Mouse (Mus musculus): ENCODE data around the gene Dhx16. TPM values are rescaled to one million over a fixed set of nuclear protein-coding genes. Genes with fewer than 3 reads are reported as not detected.
A peak's percentile ranks its signal among the peaks of the same experiment; 100 is the strongest.

Dhx16 gene
- total and polyA plus RNA-seq, 3 experiments, result 79.2 to 101 TPM; not detected in 1

DNA sequence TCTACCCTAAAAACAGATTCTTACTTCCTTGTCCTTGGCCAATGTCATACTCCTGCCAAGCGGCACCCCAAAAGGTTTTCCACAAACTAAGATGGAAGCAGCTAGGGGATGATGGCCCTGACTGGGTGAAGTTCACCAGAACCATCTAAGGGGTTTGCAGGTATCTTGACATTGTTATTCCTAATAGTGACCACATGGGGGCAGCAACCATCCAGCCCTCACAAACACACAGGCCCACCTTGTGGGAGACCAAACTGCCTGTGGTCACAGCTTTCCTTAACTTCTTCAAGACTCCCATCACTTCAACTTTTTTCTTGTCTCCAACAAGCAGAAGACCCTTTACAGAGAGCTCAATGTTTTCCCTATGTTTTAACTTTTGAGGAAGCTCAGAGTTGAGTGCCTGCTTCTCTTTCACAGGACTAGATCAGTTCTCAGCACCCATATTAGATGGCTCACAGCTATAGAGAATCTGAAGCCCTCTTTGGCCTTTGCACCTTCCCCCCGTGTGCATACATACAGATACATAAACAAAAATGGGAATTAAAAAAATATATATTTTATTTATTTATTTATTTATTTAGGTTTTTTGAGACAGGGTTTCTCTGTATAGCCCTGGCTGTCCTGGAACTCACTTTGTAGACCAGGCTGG lies 58.2 kb downstream of the Dhx16 start:
- Histone ChIP-seq H3K27ac (ENCODE audit: control insufficient read depth, low read depth, low read length) (no peak overlapping the region), H3K36me3 (ENCODE audit: control insufficient read depth in 1 of 2, insufficient read depth in 2 of 2, low read length in 2 of 2) (no peaks in the 10 kb centered on the region), H3K79me2 (ENCODE audit: control insufficient read depth, insufficient read depth, low read length, poor library complexity) (no peaks in the 10 kb centered on the region), H3K4me1 (ENCODE audit: control insufficient read depth in 1 of 2, insufficient read depth in 2 of 2, low read length in 2 of 2) (no peaks in the 10 kb centered on the region), H3K27me3 (ENCODE audit: control insufficient read depth in 1 of 2, insufficient read depth in 2 of 2, low read length in 2 of 2) (no peaks in the 10 kb centered on the region), H3K9ac (ENCODE audit: control insufficient read depth, low read depth, low read length, poor library complexity, severe bottlenecking) (no peak overlapping the region), H3K9me3 (replicated peaks; ENCODE audit: insufficient read depth, low read length) (no peaks in the 10 kb centered on the region), H3K4me3 (ENCODE audit: control insufficient read depth in 1 of 2, insufficient read depth in 1 of 2, low read depth in 2 of 2, low read length in 2 of 2) (no peak overlapping the region)
- 0 out of 2 replicates have a peak, but pooled peaks have one; percentile 19 for TF ChIP-seq JUND (IDR thresholded peaks at IDR 0.05; ENCODE audit: low read depth, low read length)
- TF ChIP-seq SMC3 (IDR thresholded peaks at IDR 0.05; ENCODE audit: low read depth, low read length), result peak; percentile 84
- TF ChIP-seq ZC3H11A (IDR thresholded peaks at IDR 0.05; ENCODE audit: low read depth, low read length), result peak; percentile 82
- TF ChIP-seq TBP (IDR thresholded peaks at IDR 0.05; ENCODE audit: low read depth, low read length), result no peak
- TF ChIP-seq HCFC1 (IDR thresholded peaks at IDR 0.05; ENCODE audit: low read depth, low read length), result 0 out of 2 replicates have a peak, but pooled peaks have one; percentile 35
- 0 out of 2 replicates have a peak, but pooled peaks have one; percentile 28 for TF ChIP-seq MYC (IDR thresholded peaks at IDR 0.05; ENCODE audit: low read depth, low read length)
- TF ChIP-seq SIN3A (IDR thresholded peaks at IDR 0.05; ENCODE audit: low read length), result 0 out of 2 replicates have a peak, but pooled peaks have one; percentile 46
- no peak for TF ChIP-seq RCOR1 (IDR thresholded peaks at IDR 0.05; ENCODE audit: low read depth, low read length)
- peak; percentile 87 for TF ChIP-seq RAD21 (IDR thresholded peaks at IDR 0.05; ENCODE audit: low read depth, low read length)
- TF ChIP-seq MAZ (IDR thresholded peaks at IDR 0.05; ENCODE audit: low read depth, low read length), result 0 out of 2 replicates have a peak, but pooled peaks have one; percentile 23
- no peak for TF ChIP-seq ZNF384 (IDR thresholded peaks at IDR 0.05; ENCODE audit: low read depth, low read length)
- no peak for TF ChIP-seq EP300 (IDR thresholded peaks at IDR 0.05; ENCODE audit: low read depth in 1 of 2, low read length in 2 of 2)
- TF ChIP-seq E2F4 (IDR thresholded peaks at IDR 0.05; ENCODE audit: borderline replicate concordance, low read depth, low read length), result no peak
- peak; percentile 79 to 83 (median 80) for TF ChIP-seq CTCF (IDR thresholded peaks at IDR 0.05 in 2 of 3, conservative IDR thresholded peaks at IDR 0.05 in 1 of 3; ENCODE audit: control insufficient read depth in 1 of 3, insufficient read depth in 1 of 3, low read depth in 2 of 3, low read length in 3 of 3, poor library complexity in 1 of 3, severe bottlenecking in 1 of 3)
- TF ChIP-seq ETS1 (IDR thresholded peaks at IDR 0.05; ENCODE audit: low read depth, low read length), result peak; percentile 29; the same call in 1 of the 2 replicates
- no peak for TF ChIP-seq NRF1 (IDR thresholded peaks at IDR 0.05; ENCODE audit: insufficient read depth, low read depth, low read length, poor library complexity, severe bottlenecking)
- DNase-seq (ENCODE audit: low read depth, low spot score), result peak; percentile 89

GRCm38 (mm10) chr17:35939108-35939507 lies 59.5 kb downstream of the Dhx16 start:
- Histone ChIP-seq H3K27me3 (ENCODE audit: control insufficient read depth in 1 of 2, insufficient read depth in 2 of 2, low read length in 2 of 2) (no peaks in the 10 kb centered on the region), H3K4me1 (ENCODE audit: control insufficient read depth in 1 of 2, insufficient read depth in 2 of 2, low read length in 2 of 2) (no peaks in the 10 kb centered on the region), H3K79me2 (ENCODE audit: control insufficient read depth, insufficient read depth, low read length, poor library complexity) (no peaks in the 10 kb centered on the region), H3K9me3 (replicated peaks; ENCODE audit: insufficient read depth, low read length) (no peaks in the 10 kb centered on the region), H3K9ac (ENCODE audit: control insufficient read depth, low read depth, low read length, poor library complexity, severe bottlenecking) (no peak overlapping the region), H3K36me3 (ENCODE audit: control insufficient read depth in 1 of 2, insufficient read depth in 2 of 2, low read length in 2 of 2) (no peaks in the 10 kb centered on the region), H3K27ac (ENCODE audit: control insufficient read depth, low read depth, low read length) (no peak overlapping the region), H3K4me3 (ENCODE audit: control insufficient read depth in 1 of 2, insufficient read depth in 1 of 2, low read depth in 2 of 2, low read length in 2 of 2) (no peak overlapping the region)
- DNase-seq (ENCODE audit: low read depth, low spot score), result no peak
- no peak for TF ChIP-seq MEF2A (IDR thresholded peaks at IDR 0.05; ENCODE audit: extremely low read depth, insufficient replicate concordance, low read depth, low read length, poor library complexity, severe bottlenecking)
- TF ChIP-seq MAZ (IDR thresholded peaks at IDR 0.05; ENCODE audit: low read depth, low read length), result no peak
- TF ChIP-seq SMC3 (IDR thresholded peaks at IDR 0.05; ENCODE audit: low read depth, low read length), result no peak
- TF ChIP-seq CTCF (IDR thresholded peaks at IDR 0.05 in 2 of 3, conservative IDR thresholded peaks at IDR 0.05 in 1 of 3; ENCODE audit: control insufficient read depth in 1 of 3, insufficient read depth in 1 of 3, low read depth in 2 of 3, low read length in 3 of 3, poor library complexity in 1 of 3, severe bottlenecking in 1 of 3), result no peak
- TF ChIP-seq BHLHE40 (IDR thresholded peaks at IDR 0.05; ENCODE audit: borderline replicate concordance, low read depth, low read length), result no peak
- no peak for TF ChIP-seq ZMIZ1 (IDR thresholded peaks at IDR 0.05; ENCODE audit: low read depth, low read length)
- no peak for TF ChIP-seq RCOR1 (IDR thresholded peaks at IDR 0.05; ENCODE audit: low read depth, low read length)
